ENCODE assay signal across 8 mouse cellular contexts in genomic region chr9:118928007-118928406, GRCm38 (mm10). TPM values are rescaled to one million over a fixed set of nuclear protein-coding genes. Genes with fewer than 3 reads are reported as not detected.
DNase-seq lines count a peak whose midpoint lies in the region; ATAC-seq and TF ChIP-seq lines count a peak whose summit lies in the region.

No protein-coding gene starts in this region.

- TF ChIP-seq CTCF in kidney, postnatal 0 days (IDR thresholded peaks at IDR 0.05; ENCODE audit: low read depth) = no peak
- TF ChIP-seq CTCF in intestine, postnatal 0 days (IDR thresholded peaks at IDR 0.05; ENCODE audit: low read depth) = no peak

- H3K9ac ChIP-seq in kidney, postnatal 0 days (ENCODE audit: low read depth, low read length) = peak overlapping the region; percentile 90
- peak overlapping the region; percentile 85 for H3K9ac ChIP-seq in forebrain, embryonic 13.5 days
- peak overlapping the region; percentile 38; the same call in 1 of the 2 replicates for H3K9ac ChIP-seq in intestine, postnatal 0 days (ENCODE audit: low read depth, low read length)
- peak overlapping the region; percentile 40; the same call in 1 of the 2 replicates for H3K9ac ChIP-seq in neural tube, embryonic 12.5 days

- H3K4me3 ChIP-seq in kidney, postnatal 0 days (replicated peaks; ENCODE audit: low read depth, low read length) = peak overlapping the region; percentile 88
- peak overlapping the region; percentile 80 for H3K4me3 ChIP-seq in forebrain, embryonic 13.5 days
- H3K4me3 ChIP-seq in intestine, postnatal 0 days (ENCODE audit: low read depth, low read length) = peak overlapping the region; percentile 68
- no peak overlapping the region for H3K4me3 ChIP-seq in neural tube, embryonic 12.5 days

- peak overlapping the region; percentile 91 for H3K27ac ChIP-seq in kidney, postnatal 0 days
- H3K27ac ChIP-seq in forebrain, embryonic 13.5 days = no peak overlapping the region
- H3K27ac ChIP-seq in intestine, postnatal 0 days (ENCODE audit: low read depth, low read length) = peak overlapping the region; percentile 73
- H3K27ac ChIP-seq in neural tube, embryonic 12.5 days = no peak overlapping the region

- no peaks in the 10 kb centered on the region for H3K36me3 ChIP-seq in kidney, postnatal 0 days (ENCODE audit: insufficient read depth, low read length)
- no peaks in the 10 kb centered on the region for H3K36me3 ChIP-seq in forebrain, embryonic 13.5 days (ENCODE audit: poor library complexity, severe bottlenecking)
- no peaks in the 10 kb centered on the region for H3K36me3 ChIP-seq in intestine, postnatal 0 days (ENCODE audit: control insufficient read depth, insufficient read depth)
- no peaks in the 10 kb centered on the region for H3K36me3 ChIP-seq in neural tube, embryonic 12.5 days

- peaks cover 32% of the 10 kb centered on the region for H3K4me1 ChIP-seq in kidney, postnatal 0 days (replicated peaks; ENCODE audit: insufficient read depth, low read length)
- peaks cover 36% of the 10 kb centered on the region for H3K4me1 ChIP-seq in forebrain, embryonic 13.5 days
- peaks cover 7% of the 10 kb centered on the region; the same call in 1 of the 2 replicates for H3K4me1 ChIP-seq in intestine, postnatal 0 days (replicated peaks; ENCODE audit: control insufficient read depth, insufficient read depth, low read length)
- H3K4me1 ChIP-seq in neural tube, embryonic 12.5 days = peaks cover 27% of the 10 kb centered on the region

- no peaks in the 10 kb centered on the region for H3K27me3 ChIP-seq in kidney, postnatal 0 days (ENCODE audit: insufficient read depth, low read length)
- H3K27me3 ChIP-seq in forebrain, embryonic 13.5 days = no peaks in the 10 kb centered on the region
- H3K27me3 ChIP-seq in intestine, postnatal 0 days (replicated peaks; ENCODE audit: control insufficient read depth, insufficient read depth, low read length) = no peaks in the 10 kb centered on the region
- no peaks in the 10 kb centered on the region; the same call in 1 of the 2 replicates for H3K27me3 ChIP-seq in neural tube, embryonic 12.5 days (replicated peaks)

- WGBS in kidney, postnatal 0 days = 41% methylated on average over 2 of the region's 2 CpGs
- 51% methylated on average over 2 of the region's 2 CpGs for WGBS in forebrain, embryonic 13.5 days
- 48% methylated on average over 2 of the region's 2 CpGs for WGBS in intestine, postnatal 0 days
- 51% methylated on average over 2 of the region's 2 CpGs for WGBS in neural tube, embryonic 12.5 days

- H3K4me2 ChIP-seq in kidney, postnatal 0 days (ENCODE audit: low read length) = peak overlapping the region; percentile 92
- H3K4me2 ChIP-seq in forebrain, embryonic 13.5 days = peak overlapping the region; percentile 97
- peak overlapping the region; percentile 79 for H3K4me2 ChIP-seq in intestine, postnatal 0 days (replicated peaks; ENCODE audit: low read depth)
- H3K4me2 ChIP-seq in neural tube, embryonic 12.5 days (replicated peaks) = peak overlapping the region; percentile 96

- DNase-seq in kidney, postnatal 0 days (ENCODE audit: low spot score) = no peak
- no peak for DNase-seq in kidney, adult 11 months
- DNase-seq in frontal cortex, postnatal 25 days (ENCODE audit: low spot score in 2 of 2) = no peak
- no peak for DNase-seq in spleen, postnatal 14 days (ENCODE audit: low spot score in 2 of 2)
- DNase-seq in yolk sac, embryonic 10.5 days (ENCODE audit: low spot score) = no peak

- no peaks in the 10 kb centered on the region for H3K9me3 ChIP-seq in kidney, postnatal 0 days (replicated peaks; ENCODE audit: low read length)
- no peaks in the 10 kb centered on the region for H3K9me3 ChIP-seq in forebrain, embryonic 13.5 days (replicated peaks)
- no peaks in the 10 kb centered on the region for H3K9me3 ChIP-seq in intestine, postnatal 0 days (ENCODE audit: control insufficient read depth)
- H3K9me3 ChIP-seq in neural tube, embryonic 12.5 days = no peaks in the 10 kb centered on the region

- no peak for ATAC-seq in kidney, postnatal 0 days (replicated peaks; ENCODE audit: low FRiP score, low read depth)
- no peak for ATAC-seq in forebrain, embryonic 13.5 days
- no peak for ATAC-seq in intestine, postnatal 0 days
- no peak for ATAC-seq in neural tube, embryonic 12.5 days (ENCODE audit: low FRiP score, low read depth)

RNA-seq across cellular contexts. Expression of gene Ctdspl, which starts 1.8 kb away (rescaled TPM):
- 21.9 and 24.2 TPM in 2 replicates for polyA plus RNA-seq in kidney, postnatal 0 days (2015; fragmentation: Nextera tagmentation; extraction: Ambion mirVana)
- 6.8 and 8.0 TPM in 2 replicates for polyA plus RNA-seq in forebrain, embryonic 13.5 days (2015; fragmentation: Nextera tagmentation; extraction: Ambion mirVana)
- 17.0 and 20.7 TPM in 2 replicates for polyA plus RNA-seq in intestine, postnatal 0 days (2015; fragmentation: Nextera tagmentation; extraction: Ambion mirVana)
- polyA plus RNA-seq in neural tube, embryonic 12.5 days (2016; fragmentation: Nextera tagmentation; extraction: Ambion mirVana) = 6.8 and 7.3 TPM in 2 replicates

Comparison
In these comparisons a context has a peak if more than half of its experiments do, and no peak if none do; other contexts are left out.
1. H3K27ac ChIP-seq: peak in kidney, postnatal 0 days (single experiment) and intestine, postnatal 0 days (single experiment); none in forebrain, embryonic 13.5 days (single experiment) and neural tube, embryonic 12.5 days (single experiment).
2. H3K9ac ChIP-seq: peak in every context shown above with its lines; median percentile 90 in kidney, postnatal 0 days; 85 in forebrain, embryonic 13.5 days; 40 in neural tube, embryonic 12.5 days; 38 in intestine, postnatal 0 days.
3. Peak in every context shown above with its lines, with median percentiles within 50 percentile points of each other: H3K4me2 ChIP-seq.